Mouse (Mus musculus) liver, postnatal 0 days (tissue): ENCODE measurements around the gene Ttc9c.

Experiments
- CTCF ChIP-seq: sonication (generic); IDR thresholded peaks from 2 replicates; pipeline ENCODE4 v1.5.1; 2016; ENCODE audit warnings: antibody characterized with exemption, low read depth
- EP300 ChIP-seq: IDR thresholded peaks from 2 replicates; pipeline ENCODE4 v1.6.1; 2016; ENCODE audit warnings: antibody characterized with exemption, low read depth, mild to moderate bottlenecking

GRCm38 (mm10) chr19:8822696-8823095, 3.6 kb upstream of the Ttc9c start:
- TF ChIP-seq CTCF (no peak), EP300 (no peak)
